Mouse (Mus musculus) bone marrow macrophage, adult 2 months (primary cell): ENCODE data around the gene Rere.

Experiments used
- CTCF ChIP-seq: IDR thresholded peaks from 2 replicates; pipeline ENCODE4 v1.5.1; 2012; ENCODE audit warnings: low read depth, mild to moderate bottlenecking, low read length, moderate library complexity
- POLR2A ChIP-seq: IDR thresholded peaks from 2 replicates; pipeline ENCODE4 v1.6.1; 2012; ENCODE audit warnings: mild to moderate bottlenecking, low read depth, low read length, borderline replicate concordance

DNA sequence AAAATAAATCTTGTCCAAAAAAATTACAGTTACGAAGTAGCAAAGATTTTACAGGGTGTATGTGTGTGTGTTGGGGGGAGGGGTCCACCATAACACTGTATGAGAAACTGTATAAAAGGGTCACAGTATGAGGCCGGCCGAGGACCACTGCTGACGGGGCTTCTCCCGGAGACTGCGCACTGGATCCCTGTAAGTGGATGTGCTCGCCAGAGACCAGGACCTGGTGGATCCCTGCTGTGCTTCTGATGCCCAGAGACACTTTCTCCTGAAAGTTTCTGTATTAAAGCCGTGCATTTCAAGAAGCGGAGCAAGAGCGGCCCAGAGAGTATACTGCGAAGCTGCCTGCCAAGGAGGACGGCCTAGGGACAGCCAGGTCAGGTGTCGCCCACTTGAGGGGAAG, 341.2 kb downstream of the Rere start:
- TF ChIP-seq CTCF (no peak), POLR2A (no peak)
